Mouse (Mus musculus): ENCODE measurements around the gene Agpat3.

Gene Agpat3

GRCm38 (mm10) chr10:78247206-78247605 is 105.1 kb downstream of the Agpat3 start:
- DNase-seq: no peak

- no peak for DNase-seq
Observed at GRCm38 (mm10) chr10:78246725-78247124, 105.6 kb downstream of the Agpat3 start.

DNA sequence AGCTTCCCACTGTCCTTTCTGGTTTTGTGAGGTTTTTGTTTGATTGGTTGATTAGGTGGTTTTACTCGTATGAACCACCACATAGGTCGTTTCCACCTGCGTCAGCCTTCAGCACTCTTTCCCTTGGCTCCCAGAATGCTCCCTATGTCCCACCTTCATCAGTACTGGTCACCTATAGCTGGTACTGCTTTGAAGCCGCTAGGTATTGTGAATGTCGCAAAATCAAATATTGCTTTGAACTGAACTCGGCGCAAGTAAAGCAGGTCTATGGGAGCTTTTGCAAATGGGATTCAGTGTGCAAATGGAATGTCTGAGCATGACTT is 107.1 kb downstream of the Agpat3 start:
- DNase-seq: no peak

DNA sequence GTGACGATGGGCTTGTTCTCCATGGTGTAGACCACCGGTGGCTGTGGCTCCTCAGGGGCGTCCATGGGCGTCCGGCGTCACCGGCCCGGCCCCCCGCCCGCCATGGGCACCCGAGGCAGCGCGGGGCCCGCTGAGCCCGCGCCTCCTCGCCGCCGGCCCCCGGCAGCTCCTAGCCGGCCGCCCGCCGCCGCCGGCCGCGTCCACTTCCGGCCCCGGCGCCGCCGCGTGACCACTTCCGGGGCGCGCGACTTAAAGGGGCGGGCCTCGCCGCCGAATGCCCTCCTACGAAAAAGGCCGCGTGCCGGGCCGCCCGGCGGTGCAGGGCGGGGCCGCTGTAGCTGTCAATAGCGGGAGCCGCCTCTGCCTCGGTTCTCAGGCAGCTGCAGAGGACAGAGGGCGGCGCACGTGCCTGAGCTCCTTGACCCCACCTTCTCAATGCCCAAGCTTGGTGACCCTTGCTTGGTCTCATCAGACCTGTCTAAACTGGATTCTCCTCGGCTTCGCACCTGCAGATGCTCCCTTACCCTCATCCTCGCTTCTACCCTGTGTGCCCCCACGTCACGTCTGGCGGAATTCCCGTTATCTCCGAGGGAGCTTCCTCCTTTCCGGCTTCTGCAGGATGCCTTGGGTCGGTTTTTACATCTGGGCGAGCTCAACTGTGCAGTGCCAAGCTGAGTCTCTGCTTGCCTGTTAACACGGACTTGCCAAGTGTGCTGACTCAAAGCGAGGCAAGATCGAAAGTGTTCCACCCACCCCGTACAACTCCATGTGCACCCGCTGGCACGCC is 107.7 kb downstream of the Agpat3 start, which contains the start of gene Trappc10:
TSS of gene Trappc10 (minus strand) at position 204 of the 787 bp plus-strand sequence.
- peak; percentile 87 to 90 for DNase-seq

DNA sequence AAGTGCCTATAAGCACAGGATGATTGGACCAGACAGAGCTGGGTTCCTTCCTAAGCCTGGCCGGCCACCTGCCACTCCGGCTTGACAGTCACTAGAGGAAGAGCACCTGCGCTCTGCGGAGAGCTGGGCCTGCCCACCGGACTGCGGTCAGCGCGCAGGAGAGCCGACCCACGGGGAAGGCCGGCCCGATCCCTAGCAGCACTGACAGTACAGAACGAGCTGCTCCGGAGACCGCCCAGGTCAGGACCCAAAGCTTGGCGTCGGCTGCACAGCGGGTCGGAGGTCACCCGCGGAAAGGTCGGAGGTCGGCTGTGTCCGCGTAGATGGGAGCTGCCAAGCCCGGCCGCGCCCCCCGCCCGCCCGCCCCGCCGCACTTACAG is 108.2 kb downstream of the Agpat3 start:
- DNase-seq: peak; percentile 59 to 66

DNA sequence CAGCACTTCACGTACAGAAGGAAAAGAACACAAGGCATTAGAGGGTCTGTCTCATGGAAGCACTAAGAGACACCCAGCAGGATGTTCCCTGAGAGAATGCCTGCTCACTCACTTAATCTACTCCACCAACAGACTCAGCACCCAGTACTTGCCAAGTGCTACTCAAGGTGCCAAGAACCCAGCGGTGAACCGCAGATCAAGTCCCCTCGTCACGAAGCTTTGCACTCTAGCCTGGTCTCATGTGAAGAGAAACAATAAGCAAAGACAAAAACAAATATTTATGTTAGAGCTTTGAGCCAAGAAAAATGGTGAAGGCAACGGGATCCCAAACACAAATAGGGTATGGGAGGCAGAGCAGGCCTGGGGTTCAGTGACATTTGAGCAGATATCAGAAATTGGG is 113.4 kb downstream of the Agpat3 start:
- peak; percentile 24 to 31 for DNase-seq

DNA sequence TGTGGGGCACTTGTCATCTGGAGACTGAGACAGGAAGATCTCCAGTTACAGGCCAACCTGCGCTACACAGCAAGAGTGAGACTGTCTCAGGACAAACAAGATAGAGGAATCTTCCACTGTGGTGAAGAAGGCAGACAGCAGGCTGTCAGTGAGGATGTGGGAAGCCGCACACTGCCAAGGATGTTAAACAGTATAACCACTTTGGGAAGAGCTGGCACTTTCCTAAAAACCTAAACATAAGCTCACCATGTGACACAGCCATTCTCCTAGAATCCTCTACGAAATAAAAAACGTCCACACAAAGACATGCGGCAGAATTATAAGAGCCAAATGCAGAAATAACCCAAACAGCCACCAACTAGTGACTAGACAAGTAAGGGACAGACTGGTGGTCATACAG is 114.0 kb downstream of the Agpat3 start:
- no peak for DNase-seq

DNA sequence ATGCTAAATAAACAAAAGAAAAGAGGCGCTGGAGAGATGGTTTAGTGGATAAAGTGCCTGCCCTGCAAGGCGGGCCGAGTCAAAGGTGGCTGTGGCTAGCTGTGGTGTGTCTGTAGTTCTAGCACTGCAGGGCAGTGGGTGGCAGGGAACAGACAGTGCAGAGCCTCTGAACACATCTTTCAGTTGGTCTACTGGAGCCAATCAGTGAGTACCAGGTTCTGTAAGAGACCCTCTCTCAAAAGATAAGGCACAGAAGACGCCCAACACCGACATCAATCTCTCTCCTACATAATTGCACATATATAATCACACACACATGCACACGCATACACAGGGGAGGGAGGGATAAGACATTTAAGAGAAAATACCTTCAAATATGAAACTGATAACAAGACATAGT is 114.5 kb downstream of the Agpat3 start:
- DNase-seq: no peak

- no peak for DNase-seq
Observed at GRCm38 (mm10) chr10:78236885-78237629, 115.2 kb downstream of the Agpat3 start.

DNA sequence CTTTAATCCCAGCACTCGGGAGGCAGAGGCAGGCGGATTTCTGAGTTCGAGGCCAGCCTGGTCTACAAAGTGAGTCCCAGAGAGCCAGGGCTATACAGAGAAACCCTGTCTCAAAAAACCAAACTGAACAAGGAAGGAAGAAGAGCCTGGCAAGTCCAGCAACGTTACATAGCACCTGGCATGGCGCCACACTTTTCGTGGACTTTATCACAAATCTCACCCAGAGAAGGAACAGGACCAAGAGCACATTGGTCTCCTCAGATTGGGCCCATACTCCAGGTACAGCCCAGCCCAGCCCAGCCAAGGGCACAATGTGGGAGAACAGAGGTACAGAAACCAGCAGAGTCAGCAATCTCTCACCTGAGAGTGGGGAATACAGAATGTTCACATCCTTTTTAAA is 118.5 kb downstream of the Agpat3 start:
- DNase-seq: peak in 1 of 2 experiments; percentile 17

DNA sequence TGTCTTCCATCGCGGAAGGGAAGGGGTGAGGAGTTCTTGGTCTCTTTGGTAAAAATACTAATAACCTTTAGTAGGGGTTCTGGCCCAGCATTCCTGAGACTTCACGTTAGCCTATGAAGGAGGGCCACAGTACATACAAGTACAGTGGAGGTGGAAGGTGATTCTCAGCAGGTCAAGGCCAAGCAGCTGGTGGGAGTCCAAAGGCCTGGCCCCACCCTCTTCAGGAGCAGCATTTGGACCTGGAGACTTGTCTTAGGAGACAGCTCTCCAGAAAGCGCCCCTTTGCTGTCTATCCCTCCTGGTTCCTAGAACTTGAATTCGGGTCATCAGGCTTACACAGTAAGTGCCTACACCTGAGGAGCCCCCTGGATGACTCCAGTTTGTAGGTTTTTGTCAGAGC is 119.1 kb downstream of the Agpat3 start:
- DNase-seq: no peak

DNA sequence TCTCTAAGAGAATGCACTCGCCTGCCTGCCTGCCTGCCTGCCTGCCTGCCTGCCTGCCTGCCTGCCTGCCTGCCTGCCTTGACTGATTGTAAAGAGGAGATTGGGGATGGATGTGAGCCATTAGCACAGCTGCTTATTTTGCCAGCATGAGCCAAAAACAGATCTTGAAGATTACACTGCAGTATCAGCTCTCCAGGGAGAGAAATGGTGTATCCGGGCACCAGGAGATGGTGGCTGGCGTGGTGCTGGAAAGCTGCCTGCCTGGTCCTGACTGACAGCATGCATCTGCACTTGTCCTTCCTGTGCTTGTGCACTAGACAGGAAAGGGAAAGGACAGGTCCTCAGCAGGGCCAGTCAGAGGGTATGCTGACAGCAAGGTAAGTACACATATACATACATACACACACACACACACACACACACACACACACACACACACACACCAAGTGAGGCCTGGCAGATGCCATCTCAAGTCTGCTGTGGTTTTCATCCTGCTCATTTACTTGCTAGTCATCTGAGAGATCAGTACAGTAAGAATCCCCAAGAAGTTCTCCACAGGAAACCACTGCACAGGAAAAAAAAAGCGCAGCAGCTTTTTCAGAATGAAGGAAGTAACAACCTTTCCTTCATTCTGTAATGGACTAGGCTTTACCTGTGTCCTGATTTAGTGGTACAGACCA is 119.8 kb downstream of the Agpat3 start:
- DNase-seq: peak in 1 of 2 experiments; percentile 15

DNA sequence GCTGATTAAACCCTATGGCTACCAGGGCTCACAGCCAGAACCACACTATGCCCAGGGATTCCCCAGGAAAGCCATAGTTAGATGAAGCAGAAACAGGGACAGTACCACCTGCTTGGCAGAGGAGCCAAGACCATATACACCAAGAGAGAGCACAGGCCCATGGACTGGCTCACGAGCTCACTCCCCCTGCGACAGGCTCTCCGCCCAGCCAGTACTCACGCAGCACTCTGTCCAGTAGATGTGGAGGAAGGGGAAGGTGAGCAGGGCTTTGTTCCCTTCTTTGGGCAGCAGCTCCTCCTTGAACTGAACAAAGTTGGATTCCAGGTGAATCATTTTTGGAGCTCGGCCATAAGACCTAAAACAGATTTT is 123.7 kb downstream of the Agpat3 start:
- DNase-seq: no peak

GRCm38 (mm10) chr10:78227875-78228559 is 124.3 kb downstream of the Agpat3 start:
- no peak for DNase-seq

GRCm38 (mm10) chr10:78224136-78224535 is 128.2 kb downstream of the Agpat3 start:
- DNase-seq: no peak

- peak; percentile 19 to 27 for DNase-seq
Observed at GRCm38 (mm10) chr10:78222908-78223307, 129.4 kb downstream of the Agpat3 start.

- DNase-seq: no peak
Observed at GRCm38 (mm10) chr10:78221315-78221714, 131.0 kb downstream of the Agpat3 start.

GRCm38 (mm10) chr10:78219528-78219927 is 132.8 kb downstream of the Agpat3 start:
- no peak for DNase-seq

Data from cerebellum, postnatal 14 days (tissue).